In genomic region chr14:79420083-79420685, GRCm38 (mm10) we compare ENCODE assay signal across 17 mouse cellular contexts. TPM values are rescaled to one million over a fixed set of nuclear protein-coding genes. Genes with fewer than 3 reads are reported as not detected.
A peak's percentile ranks its signal among the peaks of the same experiment; 100 is the strongest.
DNase-seq lines count a peak whose midpoint lies in the region; ATAC-seq and TF ChIP-seq lines count a peak whose summit lies in the region.
"Had no signal": no experiment of that assay in that cellular context is flagged by ENCODE, and none has a peak within 500 bp of the region (broad histone marks: within the 10 kb centered on the region; RNA-seq: fewer than 3 reads in every experiment).

No protein-coding gene starts in this region.

- no peak for ATAC-seq in midbrain, embryonic 16.5 days
- ATAC-seq in hindbrain, embryonic 14.5 days (ENCODE audit: low FRiP score), result no peak
- ATAC-seq in neural tube, embryonic 14.5 days (ENCODE audit: low read depth), result peak; percentile 74; the same call in 1 of the 2 replicates

- peaks cover 18% of the 10 kb centered on the region for H3K4me1 ChIP-seq in midbrain, embryonic 10.5 days
- H3K4me1 ChIP-seq in midbrain, embryonic 16.5 days (ENCODE audit: control insufficient read depth, insufficient read depth, low read length), result no peaks in the 10 kb centered on the region
- H3K4me1 ChIP-seq in hindbrain, embryonic 14.5 days (replicated peaks; ENCODE audit: control insufficient read depth, insufficient read depth, low read length), result no peaks in the 10 kb centered on the region; the same call in 1 of the 2 replicates
- H3K4me1 ChIP-seq in neural tube, embryonic 14.5 days (ENCODE audit: control insufficient read depth, insufficient read depth, low read length), result no peaks in the 10 kb centered on the region
- H3K4me1 ChIP-seq in thymus, adult 2 months (replicated peaks; ENCODE audit: control insufficient read depth, insufficient read depth, low read length), result no peaks in the 10 kb centered on the region
- H3K4me1 ChIP-seq: lung, embryonic 15.5 days had no signal

- no peak for TF ChIP-seq POLR2A in thymus, adult 2 months (IDR thresholded peaks at IDR 0.05; ENCODE audit: control insufficient read depth, extremely low read depth, insufficient read depth, low read length, poor library complexity)

- WGBS in midbrain, embryonic 10.5 days, result 49% methylated on average over 20 of the region's 20 CpGs
- 43% methylated on average over 20 of the region's 20 CpGs for WGBS in midbrain, embryonic 16.5 days
- 27% methylated on average over 20 of the region's 20 CpGs for WGBS in hindbrain, embryonic 14.5 days
- WGBS in neural tube, embryonic 14.5 days, result 19% methylated on average over 20 of the region's 20 CpGs
- WGBS in thymus, adult 2 months, result 95% methylated on average over 20 of the region's 20 CpGs

- H3K36me3 ChIP-seq in midbrain, embryonic 10.5 days, result peaks cover 9% of the 10 kb centered on the region
- peaks cover 5% of the 10 kb centered on the region; the same call in 1 of the 2 replicates for H3K36me3 ChIP-seq in midbrain, embryonic 16.5 days (ENCODE audit: control insufficient read depth, insufficient read depth, low read length)
- peaks cover 15% of the 10 kb centered on the region; the same call in 1 of the 2 replicates for H3K36me3 ChIP-seq in hindbrain, embryonic 14.5 days (replicated peaks; ENCODE audit: control insufficient read depth, insufficient read depth)
- 0 out of 2 replicates have a peak, but pooled peaks cover 3% of the 10 kb centered on the region for H3K36me3 ChIP-seq in neural tube, embryonic 14.5 days (ENCODE audit: control insufficient read depth, insufficient read depth, low read length)
- no peaks in the 10 kb centered on the region; the same call in 1 of the 2 replicates for H3K36me3 ChIP-seq in thymus, adult 2 months (ENCODE audit: control insufficient read depth, insufficient read depth, low read length)

- no peak overlapping the region for H3K4me2 ChIP-seq in midbrain, embryonic 16.5 days (ENCODE audit: low read length)
- peak overlapping the region; percentile 21; the same call in 1 of the 2 replicates for H3K4me2 ChIP-seq in hindbrain, embryonic 14.5 days (replicated peaks)
- H3K4me2 ChIP-seq in neural tube, embryonic 14.5 days (ENCODE audit: low read depth, low read length), result no peak overlapping the region
- H3K4me2 ChIP-seq: liver, embryonic 11.5 days; lung, embryonic 15.5 days had no signal

- H3K27ac ChIP-seq in midbrain, embryonic 10.5 days (replicated peaks), result peak overlapping the region; percentile 19
- H3K27ac ChIP-seq in midbrain, embryonic 16.5 days (ENCODE audit: low read length), result no peak overlapping the region
- no peak overlapping the region for H3K27ac ChIP-seq in hindbrain, embryonic 14.5 days
- no peak overlapping the region for H3K27ac ChIP-seq in neural tube, embryonic 14.5 days (ENCODE audit: low read depth, low read length)
- no peak overlapping the region for H3K27ac ChIP-seq in thymus, adult 2 months (ENCODE audit: control insufficient read depth, insufficient read depth, low read length)
- H3K27ac ChIP-seq: layer of hippocampus, adult 2 months; lung, embryonic 15.5 days had no signal

- H3K9me3 ChIP-seq in midbrain, embryonic 10.5 days (replicated peaks), result no peaks in the 10 kb centered on the region
- H3K9me3 ChIP-seq in midbrain, embryonic 16.5 days (replicated peaks; ENCODE audit: control insufficient read depth, low read length, poor library complexity, severe bottlenecking), result no peaks in the 10 kb centered on the region
- H3K9me3 ChIP-seq in hindbrain, embryonic 14.5 days (ENCODE audit: control insufficient read depth, low read length), result no peaks in the 10 kb centered on the region
- no peaks in the 10 kb centered on the region for H3K9me3 ChIP-seq in neural tube, embryonic 14.5 days (ENCODE audit: control insufficient read depth, low read length)
- H3K9me3 ChIP-seq: G1E; lung, embryonic 15.5 days; megakaryocyte, embryonic 14.5 days had no signal

- no peak overlapping the region for H3K9ac ChIP-seq in midbrain, embryonic 16.5 days (ENCODE audit: low read depth, low read length)
- H3K9ac ChIP-seq in hindbrain, embryonic 14.5 days, result no peak overlapping the region
- H3K9ac ChIP-seq in neural tube, embryonic 14.5 days (replicated peaks; ENCODE audit: low read depth, low read length), result no peak overlapping the region
- H3K9ac ChIP-seq: lung, embryonic 15.5 days had no signal

- TF ChIP-seq CTCF in thymus, adult 2 months (IDR thresholded peaks at IDR 0.05; ENCODE audit: borderline replicate concordance, control insufficient read depth, extremely low read depth, insufficient read depth, low read length, poor library complexity), result no peak

- no peaks in the 10 kb centered on the region for H3K27me3 ChIP-seq in midbrain, embryonic 10.5 days (ENCODE audit: low read depth, poor library complexity, severe bottlenecking)
- no peaks in the 10 kb centered on the region for H3K27me3 ChIP-seq in midbrain, embryonic 16.5 days (ENCODE audit: control insufficient read depth, insufficient read depth, low read depth, low read length)
- no peaks in the 10 kb centered on the region for H3K27me3 ChIP-seq in hindbrain, embryonic 14.5 days (ENCODE audit: control insufficient read depth, insufficient read depth, low read length)
- no peaks in the 10 kb centered on the region for H3K27me3 ChIP-seq in neural tube, embryonic 14.5 days (ENCODE audit: control insufficient read depth, insufficient read depth, low read length)
- no peaks in the 10 kb centered on the region for H3K27me3 ChIP-seq in thymus, adult 2 months (ENCODE audit: control insufficient read depth, insufficient read depth, low read length)
- H3K27me3 ChIP-seq: lung, embryonic 15.5 days; megakaryocyte, embryonic 14.5 days had no signal

- DNase-seq in midbrain, embryonic 10.5 days (ENCODE audit: low spot score), result peak; percentile 63
- peak; percentile 67 for DNase-seq in embryo, embryonic 11 days
- DNase-seq in hindbrain, embryonic 14.5 days (ENCODE audit: low spot score), result no peak
- DNase-seq in lung, postnatal 4 days, result no peak
- DNase-seq in thymus, adult 2 months, result no peak
- DNase-seq in layer of hippocampus, postnatal 14 days (ENCODE audit: low spot score in 2 of 2), result no peak
- DNase-seq: adrenal gland, adult 8-10 months; gastrocnemius, postnatal 25 days; right cerebral cortex, postnatal 14 days; thymus, postnatal 36 days had no signal

- H3K4me3 ChIP-seq in midbrain, embryonic 10.5 days, result peak overlapping the region; percentile 14; the same call in 1 of the 2 replicates
- H3K4me3 ChIP-seq in midbrain, embryonic 16.5 days (ENCODE audit: low read depth, low read length), result no peak overlapping the region
- no peak overlapping the region for H3K4me3 ChIP-seq in hindbrain, embryonic 14.5 days (replicated peaks; ENCODE audit: low read length)
- H3K4me3 ChIP-seq in neural tube, embryonic 14.5 days (ENCODE audit: low read depth, low read length), result no peak overlapping the region
- no peak overlapping the region for H3K4me3 ChIP-seq in thymus, adult 2 months (ENCODE audit: control insufficient read depth, insufficient read depth, low read length)
- H3K4me3 ChIP-seq: layer of hippocampus, adult 2 months; lung, embryonic 15.5 days; megakaryocyte, embryonic 14.5 days had no signal

RNA-seq across cellular contexts. Expression of gene Kbtbd7, which starts 6.1 kb away (rescaled TPM):
- 12.8 and 13.5 TPM in 2 replicates for polyA plus RNA-seq in midbrain, embryonic 10.5 days (2016; fragmentation: Nextera tagmentation; extraction: Ambion mirVana)
- 22.8 and 23.7 TPM in 2 replicates for polyA plus RNA-seq in midbrain, embryonic 16.5 days (2015; fragmentation: Nextera tagmentation; extraction: Ambion mirVana)
- 24.5 and 30.6 TPM in 2 replicates for polyA plus RNA-seq in hindbrain, embryonic 14.5 days (2014; fragmentation: Nextera tagmentation; extraction: Ambion mirVana)
- polyA plus RNA-seq in neural tube, embryonic 14.5 days (2014; fragmentation: Nextera tagmentation; extraction: Ambion mirVana), result 23.6 and 26.2 TPM in 2 replicates
- 8.9 and 10.1 TPM in 2 replicates for polyA plus RNA-seq in thymus, adult 2 months (2012; rRNA removed)
- total RNA-seq in layer of hippocampus, postnatal 14 days (2021), result 10 to 100 TPM; 38.0 to 40.3 TPM

RNA-seq across cellular contexts. Expression of gene Mtrf1, which starts 22.6 kb away (rescaled TPM):
- polyA plus RNA-seq in midbrain, embryonic 10.5 days (2016; fragmentation: Nextera tagmentation; extraction: Ambion mirVana), result 9.4 and 11.4 TPM in 2 replicates
- 10.7 and 11.6 TPM in 2 replicates for polyA plus RNA-seq in midbrain, embryonic 16.5 days (2015; fragmentation: Nextera tagmentation; extraction: Ambion mirVana)
- polyA plus RNA-seq in hindbrain, embryonic 14.5 days (2014; fragmentation: Nextera tagmentation; extraction: Ambion mirVana), result 10.7 and 11.0 TPM in 2 replicates
- polyA plus RNA-seq in neural tube, embryonic 14.5 days (2014; fragmentation: Nextera tagmentation; extraction: Ambion mirVana), result 11.6 and 12.9 TPM in 2 replicates
- polyA plus RNA-seq in thymus, adult 2 months (2012; rRNA removed), result 1.5 and 1.6 TPM in 2 replicates
- 1 to 10 TPM; 4.8 to 5.7 TPM for total RNA-seq in layer of hippocampus, postnatal 14 days (2021)

RNA-seq across cellular contexts. Expression of gene Naa16, which starts 29.6 kb away (rescaled TPM):
- polyA plus RNA-seq in midbrain, embryonic 10.5 days (2016; fragmentation: Nextera tagmentation; extraction: Ambion mirVana), result 40.4 and 47.4 TPM in 2 replicates
- polyA plus RNA-seq in midbrain, embryonic 16.5 days (2015; fragmentation: Nextera tagmentation; extraction: Ambion mirVana), result 17.1 and 21.1 TPM in 2 replicates
- 12.5 and 15.4 TPM in 2 replicates for polyA plus RNA-seq in hindbrain, embryonic 14.5 days (2014; fragmentation: Nextera tagmentation; extraction: Ambion mirVana)
- 18.7 and 19.1 TPM in 2 replicates for polyA plus RNA-seq in neural tube, embryonic 14.5 days (2014; fragmentation: Nextera tagmentation; extraction: Ambion mirVana)
- polyA plus RNA-seq in thymus, adult 2 months (2012; rRNA removed), result 7.7 and 11.2 TPM in 2 replicates
- total RNA-seq in layer of hippocampus, postnatal 14 days (2021), result 10 to 100 TPM; 10.1 to 11.9 TPM

RNA-seq across cellular contexts. Expression of gene Kbtbd6, which starts 31.5 kb away (rescaled TPM):
- polyA plus RNA-seq in midbrain, embryonic 10.5 days (2016; fragmentation: Nextera tagmentation; extraction: Ambion mirVana), result 5.8 and 5.9 TPM in 2 replicates
- polyA plus RNA-seq in midbrain, embryonic 16.5 days (2015; fragmentation: Nextera tagmentation; extraction: Ambion mirVana), result 1.5 TPM in 2 replicates
- polyA plus RNA-seq in hindbrain, embryonic 14.5 days (2014; fragmentation: Nextera tagmentation; extraction: Ambion mirVana), result 1.9 and 2.3 TPM in 2 replicates
- 0.87 and 1.5 TPM in 2 replicates for polyA plus RNA-seq in neural tube, embryonic 14.5 days (2014; fragmentation: Nextera tagmentation; extraction: Ambion mirVana)
- polyA plus RNA-seq in thymus, adult 2 months (2012; rRNA removed), result 6.8 and 9.7 TPM in 2 replicates
- 1 to 10 TPM in 1 of 2 experiments, under 1 TPM in 1; 0.86 to 1.5 TPM for total RNA-seq in layer of hippocampus, postnatal 14 days (2021)
- total RNA-seq: gastrocnemius, postnatal 25 days had no signal

Comparison
In these comparisons a context has a peak if more than half of its experiments do, and no peak if none do; other contexts are left out.
1. DNase-seq: peak in midbrain, embryonic 10.5 days (single experiment) and embryo, embryonic 11 days (single experiment); none in hindbrain, embryonic 14.5 days (single experiment), lung, postnatal 4 days (0 of 2), thymus, adult 2 months (single experiment) and layer of hippocampus, postnatal 14 days (0 of 2).